Mouse (Mus musculus): ENCODE measurements around the gene Ppcdc.

DNA sequence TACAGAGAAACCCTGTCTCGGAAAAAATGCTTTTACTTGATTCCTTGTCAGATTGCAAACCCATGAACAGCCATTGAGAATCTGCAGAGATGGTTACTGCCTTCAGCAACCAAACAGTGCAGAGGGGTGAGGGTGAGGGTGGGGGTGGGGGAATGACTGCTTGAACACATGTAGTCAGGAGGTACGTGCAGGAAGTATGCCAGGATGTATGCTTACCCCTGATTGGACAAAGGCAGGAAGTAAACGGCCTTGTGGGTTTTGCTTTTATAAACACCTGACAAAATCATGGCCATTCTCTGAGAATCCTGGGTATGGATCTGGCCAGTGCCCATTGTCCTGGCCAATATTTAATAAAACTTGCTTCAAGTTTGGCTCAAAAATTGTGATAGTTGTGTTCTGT lies 96.2 kb downstream of the Ppcdc start:
- TF ChIP-seq POLR2A (IDR thresholded peaks at IDR 0.05; ENCODE audit: low read depth, low read length) (no peak), CTCF (conservative IDR thresholded peaks at IDR 0.05; ENCODE audit: insufficient read depth, insufficient read length, low read depth, low read length) (no peak)
